Mouse (Mus musculus) c-Kit-positive CD71-positive TER-119-negative erythroid progenitor cells, embryonic 14.5 days (primary cell): Measurements from ENCODE around the gene Nfkbiz.
A peak's percentile ranks its signal among the peaks of the same experiment; 100 is the strongest.

Source experiments
- DNase-seq: peaks from one replicate; pipeline ENCODE4 v3.0.0-alpha.2; 2013; ENCODE audit warnings: low read depth

Gene Nfkbiz

GRCm38 (mm10) chr16:55832040-55832439 lies 6.7 kb downstream of the Nfkbiz start:
- DNase-seq: no peak

GRCm38 (mm10) chr16:55831451-55831850 lies 7.2 kb downstream of the Nfkbiz start:
- DNase-seq: no peak

- DNase-seq: no peak
Observed at GRCm38 (mm10) chr16:55823398-55824155, 15.1 kb downstream of the Nfkbiz start.

- DNase-seq: no peak
Observed at GRCm38 (mm10) chr16:55822741-55823397, 15.8 kb downstream of the Nfkbiz start.

- peak; percentile 82 for DNase-seq
Observed at GRCm38 (mm10) chr16:55821997-55822740, 16.5 kb downstream of the Nfkbiz start.

- DNase-seq: no peak
Observed at GRCm38 (mm10) chr16:55821571-55821981, 17.1 kb downstream of the Nfkbiz start.

GRCm38 (mm10) chr16:55820916-55821570 lies 17.7 kb downstream of the Nfkbiz start:
- DNase-seq: no peak

GRCm38 (mm10) chr16:55820161-55820915 lies 18.4 kb downstream of the Nfkbiz start:
- DNase-seq: no peak

GRCm38 (mm10) chr16:55819186-55819861 lies 19.4 kb downstream of the Nfkbiz start:
- DNase-seq: no peak

- DNase-seq: no peak
Observed at GRCm38 (mm10) chr16:55817717-55818515, 20.8 kb downstream of the Nfkbiz start.

GRCm38 (mm10) chr16:55816202-55816941 lies 22.3 kb downstream of the Nfkbiz start:
- no peak for DNase-seq

GRCm38 (mm10) chr16:55815466-55815865 lies 23.2 kb downstream of the Nfkbiz start:
- no peak for DNase-seq

- no peak for DNase-seq
Observed at GRCm38 (mm10) chr16:55814686-55815085, 24.0 kb downstream of the Nfkbiz start.

- no peak for DNase-seq
Observed at GRCm38 (mm10) chr16:55813916-55814315, 24.8 kb downstream of the Nfkbiz start.

GRCm38 (mm10) chr16:55811792-55812191 lies 26.9 kb downstream of the Nfkbiz start:
- no peak for DNase-seq

- DNase-seq: no peak
Observed at GRCm38 (mm10) chr16:55809779-55810514, 28.8 kb downstream of the Nfkbiz start.

- no peak for DNase-seq
Observed at GRCm38 (mm10) chr16:55809345-55809744, 29.4 kb downstream of the Nfkbiz start.

GRCm38 (mm10) chr16:55807505-55807932 lies 31.2 kb downstream of the Nfkbiz start:
- no peak for DNase-seq

- no peak for DNase-seq
Observed at GRCm38 (mm10) chr16:55804799-55805198, 33.9 kb downstream of the Nfkbiz start.
